Mouse (Mus musculus): ENCODE data around the gene Nomo1. TPM values are rescaled to one million over a fixed set of nuclear protein-coding genes. Genes with fewer than 3 reads are reported as not detected.

Gene Nomo1
- polyA plus RNA-seq (2016; fragmentation: Nextera tagmentation; extraction: Ambion mirVana) = 28.2 and 29.5 TPM in 2 replicates

DNA sequence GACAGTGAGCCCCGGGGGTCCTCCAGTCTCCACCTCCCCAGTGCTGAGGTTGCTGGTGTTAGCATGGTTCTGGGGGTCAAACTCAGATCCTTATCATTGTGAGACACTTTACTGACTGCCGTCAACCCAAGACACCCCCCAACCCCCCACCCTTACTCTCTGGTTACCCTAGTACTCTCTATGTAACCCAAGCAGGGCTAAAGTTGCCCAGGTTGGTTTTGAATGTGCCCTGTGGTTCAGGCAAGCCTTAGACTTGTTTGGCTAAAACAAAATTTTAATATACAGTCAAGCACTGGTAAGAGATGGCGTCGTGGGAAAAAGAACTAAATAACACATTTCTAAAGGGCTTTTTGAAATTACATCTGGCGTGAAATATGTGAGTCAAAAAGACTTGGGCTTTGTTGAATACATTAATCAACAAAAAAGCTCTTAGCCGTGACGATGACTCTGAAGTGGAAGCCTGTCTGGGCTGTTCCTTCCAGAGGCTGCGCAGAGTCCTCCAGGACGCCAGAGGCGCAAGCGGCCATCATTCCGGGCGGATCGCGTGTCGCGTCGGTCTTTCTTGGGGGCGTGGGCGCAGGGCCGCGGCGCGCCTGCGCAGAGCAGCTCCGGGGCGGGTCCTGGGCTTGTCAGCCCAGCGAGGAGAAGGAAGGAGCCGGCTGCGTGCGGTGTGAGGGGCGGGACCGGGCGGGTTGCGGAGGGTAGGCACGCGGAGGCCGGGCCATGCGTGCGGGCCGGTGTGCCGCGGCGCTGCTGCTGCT lies at the start of gene Nomo1:
TSS of gene Nomo1 (plus strand) at position 590 of the 761 bp plus-strand sequence.
- H3K9me3 ChIP-seq = no peaks in the 10 kb centered on the region
- peak within 1 kb of the TSS; percentile 94 for H3K4me3 ChIP-seq
- ATAC-seq (ENCODE audit: insufficient number of reproducible peaks, insufficient read depth, low FRiP score, low TSS enrichment) = peak; percentile 89
- peaks cover 8% of the 10 kb centered on the region; the same call in 1 of the 2 replicates for H3K36me3 ChIP-seq
- H3K27ac ChIP-seq = 0 out of 2 replicates have a peak within 1 kb of the TSS, but pooled peaks have one; percentile 36
- peak within 1 kb of the TSS; percentile 88 for H3K9ac ChIP-seq
- H3K4me2 ChIP-seq (replicated peaks) = peak within 1 kb of the TSS; percentile 91
- WGBS = 8% methylated on average over 31 of the region's 44 CpGs
- peaks cover 16% of the 10 kb centered on the region for H3K4me1 ChIP-seq
- 0 out of 2 replicates have a peak, but pooled peaks cover 5% of the 10 kb centered on the region for H3K27me3 ChIP-seq

DNA sequence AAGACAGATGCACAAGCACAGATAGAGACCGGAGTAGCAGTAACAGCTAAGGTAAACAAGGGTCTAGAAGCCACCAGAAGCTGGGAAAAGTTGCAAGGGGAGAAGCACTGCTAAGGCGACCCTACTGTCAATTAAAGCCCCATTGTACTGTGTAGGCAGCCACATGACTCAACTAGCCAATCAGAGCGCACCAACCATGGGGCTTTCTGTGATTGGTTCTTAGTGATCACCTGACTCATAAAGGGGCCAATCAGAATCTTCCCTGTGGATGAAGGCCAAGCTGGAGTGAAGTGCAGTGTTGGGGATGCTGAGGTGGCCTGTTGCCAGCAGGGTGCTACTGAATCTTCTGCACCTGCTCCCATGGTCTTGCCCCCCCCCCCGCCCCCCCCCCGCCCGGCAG lies 46.6 kb upstream of the Nomo1 start:
- no peaks in the 10 kb centered on the region for H3K9me3 ChIP-seq
- no peak overlapping the region for H3K27ac ChIP-seq
- no peak for ATAC-seq (ENCODE audit: insufficient number of reproducible peaks, insufficient read depth, low FRiP score, low TSS enrichment)
- no peaks in the 10 kb centered on the region for H3K27me3 ChIP-seq
- H3K9ac ChIP-seq = no peak overlapping the region
- H3K4me3 ChIP-seq = no peak overlapping the region
- WGBS = 72% methylated on average over 4 of the region's 6 CpGs
- no peaks in the 10 kb centered on the region for H3K36me3 ChIP-seq
- no peak overlapping the region for H3K4me2 ChIP-seq (replicated peaks)
- H3K4me1 ChIP-seq = no peaks in the 10 kb centered on the region

DNA sequence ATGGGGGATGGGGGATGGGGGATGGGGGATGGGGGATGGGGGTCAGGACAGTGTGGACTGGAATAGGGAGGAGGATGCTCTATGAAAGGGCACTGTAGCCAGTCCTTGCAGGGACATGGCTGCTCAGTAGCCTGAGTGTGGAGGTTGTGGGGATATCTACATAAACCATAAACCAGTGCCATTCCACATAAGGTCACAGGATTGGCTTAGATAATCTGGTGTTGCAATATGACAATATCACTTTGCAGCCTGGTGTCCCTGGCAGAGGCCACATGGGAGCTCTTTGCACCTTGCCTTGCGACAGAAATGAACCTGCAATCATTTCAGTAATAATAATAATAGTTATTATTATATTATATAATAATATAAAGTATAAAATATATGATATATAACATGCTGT lies 45.2 kb upstream of the Nomo1 start:
- no peak for ATAC-seq (ENCODE audit: insufficient number of reproducible peaks, insufficient read depth, low FRiP score, low TSS enrichment)
- Histone ChIP-seq H3K36me3 (no peaks in the 10 kb centered on the region), H3K27me3 (no peaks in the 10 kb centered on the region), H3K4me3 (no peak overlapping the region), H3K4me2 (replicated peaks) (no peak overlapping the region), H3K9me3 (no peaks in the 10 kb centered on the region), H3K4me1 (no peaks in the 10 kb centered on the region), H3K27ac (no peak overlapping the region), H3K9ac (no peak overlapping the region)
- 89% methylated on average over 1 of the region's 1 CpGs for WGBS

DNA sequence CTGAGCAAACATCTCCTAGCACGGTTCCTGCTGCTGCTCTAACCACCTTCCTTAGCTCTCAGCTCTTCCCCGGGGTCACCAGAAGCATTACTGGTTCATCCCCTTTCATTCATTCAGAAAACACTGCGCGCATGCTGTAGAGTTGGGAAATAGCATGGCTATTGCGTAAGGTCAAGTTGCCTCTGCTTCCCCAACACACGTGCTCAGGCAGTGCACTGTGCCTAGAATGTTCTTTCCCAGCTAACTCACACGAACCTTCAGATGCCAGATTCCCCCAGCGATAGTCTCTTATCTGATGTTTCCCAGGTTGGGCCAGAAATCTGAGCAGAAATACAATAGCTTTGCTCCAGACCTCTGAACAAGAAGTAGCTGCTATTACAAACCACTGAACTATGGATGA lies 41.0 kb upstream of the Nomo1 start:
- Histone ChIP-seq H3K4me3 (no peak overlapping the region), H3K9ac (no peak overlapping the region), H3K27ac (no peak overlapping the region), H3K4me1 (no peaks in the 10 kb centered on the region), H3K9me3 (no peaks in the 10 kb centered on the region), H3K4me2 (replicated peaks) (no peak overlapping the region), H3K36me3 (no peaks in the 10 kb centered on the region), H3K27me3 (no peaks in the 10 kb centered on the region)
- WGBS = 84% methylated on average over 8 of the region's 8 CpGs
- ATAC-seq (ENCODE audit: insufficient number of reproducible peaks, insufficient read depth, low FRiP score, low TSS enrichment) = no peak

DNA sequence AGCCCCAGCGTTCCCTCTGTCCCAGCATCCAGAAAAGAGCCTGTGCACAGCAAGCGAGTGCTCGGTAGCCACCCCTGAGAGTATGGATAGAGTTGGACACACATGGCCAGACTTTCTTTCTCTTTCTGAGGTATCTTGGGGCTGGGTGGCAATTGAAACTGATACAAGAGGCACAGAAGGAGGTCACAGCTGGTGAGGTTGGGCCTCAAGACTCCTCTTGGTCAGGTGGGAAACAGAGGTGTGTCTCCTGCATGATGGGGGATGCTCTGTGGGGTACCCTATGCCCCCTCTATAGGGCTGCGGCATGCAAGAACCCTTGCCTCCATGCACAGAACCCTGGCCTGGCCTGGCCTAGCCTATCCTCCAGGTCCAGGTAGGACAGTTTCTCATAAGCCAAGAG lies 32.9 kb upstream of the Nomo1 start:
- H3K9ac ChIP-seq = no peak overlapping the region
- H3K27ac ChIP-seq = no peak overlapping the region
- no peaks in the 10 kb centered on the region for H3K9me3 ChIP-seq
- H3K4me1 ChIP-seq = no peaks in the 10 kb centered on the region
- H3K4me2 ChIP-seq (replicated peaks) = no peak overlapping the region
- H3K36me3 ChIP-seq = no peaks in the 10 kb centered on the region
- no peaks in the 10 kb centered on the region for H3K27me3 ChIP-seq
- H3K4me3 ChIP-seq = no peak overlapping the region
- 88% methylated on average over 4 of the region's 4 CpGs for WGBS
- ATAC-seq (ENCODE audit: insufficient number of reproducible peaks, insufficient read depth, low FRiP score, low TSS enrichment) = no peak

DNA sequence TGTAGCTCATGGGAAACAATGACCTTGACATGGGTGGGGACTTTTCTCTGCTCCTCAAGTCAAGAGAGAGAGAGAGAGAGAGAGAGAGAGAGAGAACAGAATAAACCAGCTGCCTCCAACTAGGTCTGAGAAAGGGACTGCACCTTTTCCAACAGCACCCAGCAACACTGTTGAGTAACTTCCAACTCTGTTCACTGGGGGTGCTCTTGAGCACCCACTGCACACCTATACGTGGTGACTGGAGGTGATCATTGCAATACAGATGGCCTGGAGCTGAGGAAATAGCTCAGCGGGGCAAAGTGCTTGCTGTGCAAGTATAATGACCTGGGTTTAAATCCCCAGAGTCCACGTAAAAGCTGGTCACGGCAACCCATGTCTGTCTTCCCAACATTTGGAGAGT lies 30.8 kb upstream of the Nomo1 start:
- Histone ChIP-seq H3K4me1 (no peaks in the 10 kb centered on the region), H3K27ac (no peak overlapping the region), H3K27me3 (no peaks in the 10 kb centered on the region), H3K9ac (no peak overlapping the region), H3K36me3 (no peaks in the 10 kb centered on the region), H3K4me2 (replicated peaks) (no peak overlapping the region), H3K9me3 (no peaks in the 10 kb centered on the region), H3K4me3 (no peak overlapping the region)
- no peak for ATAC-seq (ENCODE audit: insufficient number of reproducible peaks, insufficient read depth, low FRiP score, low TSS enrichment)
- WGBS = 58% methylated on average over 4 of the region's 4 CpGs

DNA sequence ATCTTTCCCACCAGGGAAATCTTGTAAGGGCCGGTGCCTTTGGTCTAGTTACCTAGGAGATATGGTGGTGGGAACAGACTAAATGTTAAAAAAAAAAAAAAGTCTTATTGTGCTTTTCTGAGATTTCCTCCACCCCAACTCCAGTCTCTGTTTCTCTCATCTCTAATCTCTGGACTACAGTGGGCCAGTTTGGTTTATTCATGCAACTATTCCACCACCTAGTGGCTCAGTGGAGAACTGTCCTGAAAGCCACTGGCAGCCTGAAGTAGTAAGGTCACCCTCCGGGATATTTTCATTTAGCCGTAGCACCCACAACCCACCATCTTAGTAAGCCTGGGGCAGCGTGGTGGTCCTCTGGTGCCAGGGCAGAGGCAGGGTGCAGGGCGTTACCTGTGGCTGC lies 23.9 kb upstream of the Nomo1 start:
- Histone ChIP-seq H3K9ac (no peak overlapping the region), H3K27me3 (peaks cover 4% of the 10 kb centered on the region; the same call in 1 of the 2 replicates), H3K4me3 (no peak overlapping the region), H3K4me1 (peaks cover 22% of the 10 kb centered on the region), H3K9me3 (no peaks in the 10 kb centered on the region), H3K27ac (no peak overlapping the region), H3K36me3 (no peaks in the 10 kb centered on the region), H3K4me2 (replicated peaks) (0 out of 2 replicates have a peak overlapping the region, but pooled peaks have one; percentile 12)
- 10% methylated on average over 5 of the region's 5 CpGs for WGBS
- ATAC-seq (ENCODE audit: insufficient number of reproducible peaks, insufficient read depth, low FRiP score, low TSS enrichment) = no peak

DNA sequence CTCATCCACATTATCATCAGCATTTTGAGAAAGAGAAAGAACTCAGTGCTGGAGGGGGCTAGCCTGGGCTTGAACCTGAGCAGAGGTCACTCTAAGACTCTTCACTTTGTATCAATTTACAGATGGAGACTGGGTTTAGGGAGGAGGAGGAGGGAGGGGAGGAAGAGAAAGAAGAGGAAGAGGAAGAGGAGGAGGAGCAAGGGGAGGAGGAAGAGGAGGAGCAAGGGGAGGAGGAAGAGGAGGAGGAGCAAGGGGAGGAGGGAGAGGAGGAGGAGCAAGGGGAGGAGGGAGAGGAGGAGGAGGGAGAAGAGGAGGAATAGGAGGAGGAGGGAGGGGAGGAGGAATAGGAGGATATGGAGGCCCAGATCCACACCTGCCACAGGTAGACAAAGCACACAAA lies 21.4 kb upstream of the Nomo1 start:
- H3K27ac ChIP-seq = no peak overlapping the region

DNA sequence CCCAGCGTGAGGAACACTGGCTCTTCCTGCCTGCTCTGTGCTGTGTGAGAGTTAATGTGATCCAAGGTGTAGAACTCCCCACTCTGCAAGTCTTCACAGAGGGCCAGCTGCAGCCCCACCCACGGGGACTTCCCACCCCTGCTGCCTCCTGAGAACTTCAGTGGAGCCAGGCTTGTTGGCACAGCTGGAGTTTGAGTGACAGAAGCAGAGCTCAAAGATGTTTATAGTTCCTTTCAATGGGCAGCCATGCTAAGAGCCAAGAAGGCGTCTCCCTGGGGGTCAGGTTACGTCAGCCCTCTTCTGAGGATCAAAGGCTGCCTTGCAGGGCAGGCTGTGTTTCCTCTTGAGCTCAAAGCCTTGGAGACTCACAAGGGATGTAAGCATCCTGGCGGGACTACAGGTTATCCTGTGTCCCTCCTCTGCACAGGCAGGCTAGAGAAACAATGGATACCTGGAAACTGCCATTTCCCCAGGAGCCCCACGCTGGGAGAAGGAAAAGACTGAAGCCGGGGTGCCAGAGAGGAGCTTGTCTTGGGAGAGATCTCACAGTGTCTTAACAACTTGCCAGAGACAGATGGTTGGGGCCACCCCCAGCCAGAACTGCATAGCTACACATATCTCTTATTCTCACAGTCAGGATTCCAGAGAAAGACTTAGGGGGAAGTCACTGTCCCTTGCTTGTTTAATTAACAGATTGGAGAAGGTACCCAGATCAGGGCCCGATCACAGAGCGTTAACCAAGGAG lies 20.1 kb upstream of the Nomo1 start:
- Histone ChIP-seq H3K27me3 (no peaks in the 10 kb centered on the region), H3K36me3 (no peaks in the 10 kb centered on the region), H3K4me3 (no peak overlapping the region), H3K9me3 (no peaks in the 10 kb centered on the region), H3K4me1 (peaks cover 22% of the 10 kb centered on the region), H3K9ac (no peak overlapping the region), H3K27ac (peak overlapping the region; percentile 80), H3K4me2 (replicated peaks) (no peak overlapping the region)
- ATAC-seq (ENCODE audit: insufficient number of reproducible peaks, insufficient read depth, low FRiP score, low TSS enrichment) = peak; percentile 74
- WGBS = 14% methylated on average over 9 of the region's 9 CpGs

More for the DNA sequence above, 21.4 kb upstream of the Nomo1 start:
- Histone ChIP-seq H3K4me3 (no peak overlapping the region), H3K36me3 (no peaks in the 10 kb centered on the region), H3K9me3 (no peaks in the 10 kb centered on the region), H3K4me1 (peaks cover 22% of the 10 kb centered on the region), H3K27me3 (peaks cover 4% of the 10 kb centered on the region; the same call in 1 of the 2 replicates), H3K4me2 (replicated peaks) (no peak overlapping the region), H3K9ac (no peak overlapping the region)
- ATAC-seq (ENCODE audit: insufficient number of reproducible peaks, insufficient read depth, low FRiP score, low TSS enrichment) = no peak

DNA sequence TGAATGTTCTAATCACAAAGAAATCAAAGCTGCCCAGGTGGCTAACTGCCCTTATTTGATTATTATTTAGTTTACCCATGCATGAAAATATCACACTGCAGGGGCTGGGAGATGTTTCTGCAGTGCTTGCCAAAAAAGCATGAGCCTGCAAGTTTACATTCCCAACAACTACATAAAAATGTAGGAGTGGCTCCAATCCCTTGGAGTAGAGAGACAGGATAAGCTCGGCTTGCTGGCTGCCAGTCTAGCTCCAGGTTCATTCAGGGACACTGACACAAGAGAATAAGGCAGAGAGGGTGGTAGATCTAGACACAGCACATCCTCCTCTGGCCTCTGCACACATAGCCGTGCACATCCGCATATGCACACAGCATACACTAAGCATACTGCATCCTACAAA lies 13.9 kb upstream of the Nomo1 start:
- Histone ChIP-seq H3K9ac (no peak overlapping the region), H3K36me3 (no peaks in the 10 kb centered on the region), H3K9me3 (no peaks in the 10 kb centered on the region), H3K27ac (no peak overlapping the region), H3K4me1 (no peaks in the 10 kb centered on the region), H3K4me3 (no peak overlapping the region), H3K4me2 (replicated peaks) (no peak overlapping the region), H3K27me3 (no peaks in the 10 kb centered on the region)
- ATAC-seq (ENCODE audit: insufficient number of reproducible peaks, insufficient read depth, low FRiP score, low TSS enrichment) = no peak
- WGBS = 71% methylated on average over 3 of the region's 3 CpGs

DNA sequence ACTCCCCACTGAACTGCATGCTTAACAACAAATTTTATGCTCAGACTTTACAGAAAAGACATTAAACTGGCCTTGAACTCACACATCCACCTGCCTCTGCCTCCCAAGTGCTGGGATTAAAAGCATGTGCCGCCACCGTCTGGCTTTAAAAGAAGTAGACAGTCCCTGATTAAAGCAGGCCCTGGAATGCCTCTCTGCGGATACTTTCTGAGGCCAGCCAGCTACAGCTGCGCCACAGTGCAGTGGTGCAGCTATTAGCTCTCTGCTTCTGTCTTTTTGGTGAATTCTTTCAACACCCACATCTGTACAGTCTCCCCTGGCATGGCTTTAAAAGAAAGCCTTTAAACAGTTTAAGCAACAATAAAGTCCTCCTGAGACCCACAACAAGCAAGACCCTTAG lies 11.5 kb upstream of the Nomo1 start:
- Histone ChIP-seq H3K9me3 (no peaks in the 10 kb centered on the region), H3K4me3 (no peak overlapping the region), H3K4me1 (no peaks in the 10 kb centered on the region), H3K9ac (no peak overlapping the region), H3K27me3 (no peaks in the 10 kb centered on the region), H3K4me2 (replicated peaks) (no peak overlapping the region), H3K27ac (no peak overlapping the region), H3K36me3 (no peaks in the 10 kb centered on the region)
- 21% methylated on average over 4 of the region's 4 CpGs for WGBS
- no peak for ATAC-seq (ENCODE audit: insufficient number of reproducible peaks, insufficient read depth, low FRiP score, low TSS enrichment)

DNA sequence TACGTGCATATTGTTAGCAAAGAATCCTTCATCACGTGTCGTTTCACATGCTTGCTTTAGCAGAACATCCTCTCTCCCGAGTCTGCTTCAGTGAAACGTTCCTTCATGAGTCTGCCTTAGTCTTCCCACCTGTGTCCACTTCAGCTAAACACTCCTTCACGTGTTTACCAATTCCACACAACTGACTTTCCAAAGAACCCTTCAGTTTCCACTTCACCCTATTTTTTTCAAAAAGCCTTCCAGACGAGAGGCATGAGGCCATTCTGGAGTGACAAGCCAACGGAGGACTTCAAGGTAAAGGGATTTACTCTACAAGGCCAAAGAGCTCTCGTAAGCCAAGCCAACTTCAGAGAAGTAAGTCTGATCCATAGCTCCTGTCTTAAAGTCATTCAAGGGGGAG lies 8.1 kb upstream of the Nomo1 start:
- WGBS = 75% methylated on average over 9 of the region's 9 CpGs
- Histone ChIP-seq H3K4me1 (0 out of 2 replicates have a peak, but pooled peaks cover 5% of the 10 kb centered on the region), H3K9ac (no peak overlapping the region), H3K27me3 (no peaks in the 10 kb centered on the region), H3K4me2 (replicated peaks) (no peak overlapping the region), H3K9me3 (no peaks in the 10 kb centered on the region), H3K36me3 (no peaks in the 10 kb centered on the region), H3K4me3 (no peak overlapping the region), H3K27ac (no peak overlapping the region)
- no peak for ATAC-seq (ENCODE audit: insufficient number of reproducible peaks, insufficient read depth, low FRiP score, low TSS enrichment)

Measured in embryonic facial prominence, embryonic 12.5 days (tissue).